ENCODE assay signal across 31 mouse cellular contexts in genomic region chr15:89275497-89275896, GRCm38 (mm10). TPM values are rescaled to one million over a fixed set of nuclear protein-coding genes. Genes with fewer than 3 reads are reported as not detected.
DNase-seq lines count a peak whose midpoint lies in the region; ATAC-seq and TF ChIP-seq lines count a peak whose summit lies in the region.
"Had no signal": no experiment of that assay in that cellular context is flagged by ENCODE, and none has a peak within 500 bp of the region (broad histone marks: within the 10 kb centered on the region; RNA-seq: fewer than 3 reads in every experiment).

No protein-coding gene starts in this region.

- no peak overlapping the region for H3K9ac ChIP-seq in midbrain, postnatal 0 days (replicated peaks; ENCODE audit: low read length, poor library complexity, severe bottlenecking)
- H3K9ac ChIP-seq: forebrain, embryonic 13.5 days; heart, embryonic 12.5 days; heart, embryonic 15.5 days; hindbrain, embryonic 12.5 days; hindbrain, embryonic 15.5 days had no signal

- H3K4me1 ChIP-seq in midbrain, embryonic 10.5 days: peaks cover 5% of the 10 kb centered on the region; the same call in 1 of the 2 replicates
- no peaks in the 10 kb centered on the region for H3K4me1 ChIP-seq in midbrain, postnatal 0 days (ENCODE audit: insufficient read depth, low read length)
- H3K4me1 ChIP-seq: forebrain, embryonic 10.5 days; forebrain, embryonic 13.5 days; heart, embryonic 12.5 days; heart, embryonic 15.5 days; hindbrain, embryonic 12.5 days; hindbrain, embryonic 15.5 days had no signal

- peaks cover 85% of the 10 kb centered on the region for H3K36me3 ChIP-seq in midbrain, embryonic 10.5 days
- peaks cover 73% of the 10 kb centered on the region for H3K36me3 ChIP-seq in midbrain, postnatal 0 days (ENCODE audit: insufficient read depth, low read length)

- no peaks in the 10 kb centered on the region for H3K27me3 ChIP-seq in midbrain, embryonic 10.5 days (ENCODE audit: low read depth, poor library complexity, severe bottlenecking)
- H3K27me3 ChIP-seq in midbrain, postnatal 0 days (ENCODE audit: insufficient read depth, low read length): no peaks in the 10 kb centered on the region
- H3K27me3 ChIP-seq: forebrain, embryonic 13.5 days; heart, embryonic 12.5 days; heart, embryonic 15.5 days; hindbrain, embryonic 12.5 days; hindbrain, embryonic 15.5 days had no signal

- H3K9me3 ChIP-seq in midbrain, embryonic 10.5 days (replicated peaks): no peaks in the 10 kb centered on the region
- H3K9me3 ChIP-seq in midbrain, postnatal 0 days (ENCODE audit: low read length): no peaks in the 10 kb centered on the region
- H3K9me3 ChIP-seq: forebrain, embryonic 10.5 days; forebrain, embryonic 13.5 days; heart, embryonic 12.5 days; heart, embryonic 15.5 days; hindbrain, embryonic 12.5 days; hindbrain, embryonic 15.5 days had no signal

- peak; percentile 17 to 29 for DNase-seq in cerebellum, postnatal 25 days
- DNase-seq in cerebellum, adult 9-11 months: no peak
- no peak for DNase-seq in midbrain, embryonic 10.5 days (ENCODE audit: low spot score)
- DNase-seq in midbrain, postnatal 0 days (ENCODE audit: low spot score): no peak
- peak; percentile 7 for DNase-seq in mesoderm, embryonic 11.5 days (ENCODE audit: low read depth, low spot score)
- DNase-seq in retina, embryonic 14.5 days (ENCODE audit: low spot score): peak; percentile 43
- DNase-seq in frontal cortex, postnatal 25 days (ENCODE audit: low spot score in 2 of 2): no peak
- DNase-seq: adrenal gland, adult 2 months; adrenal gland, postnatal 14 days; cerebellum, adult 11-12 months; gastrocnemius, postnatal 25 days; heart, adult 18-20 months; heart, postnatal 10 days; heart, postnatal 36 days had no signal

- 86% methylated on average over 3 of the region's 3 CpGs for WGBS in midbrain, embryonic 10.5 days
- 74% methylated on average over 3 of the region's 3 CpGs for WGBS in midbrain, postnatal 0 days

- H3K4me3 ChIP-seq in midbrain, embryonic 10.5 days: no peak overlapping the region
- no peak overlapping the region for H3K4me3 ChIP-seq in midbrain, postnatal 0 days (ENCODE audit: low read depth, low read length)
- H3K4me3 ChIP-seq: forebrain, embryonic 10.5 days; forebrain, embryonic 13.5 days; heart, embryonic 12.5 days; heart, embryonic 15.5 days; hindbrain, embryonic 12.5 days; hindbrain, embryonic 15.5 days had no signal

- ATAC-seq in midbrain, postnatal 0 days (ENCODE audit: low FRiP score): no peak
- ATAC-seq: CD4-positive, CD25-positive, alpha-beta regulatory T cell, adult 4 months; forebrain, embryonic 13.5 days; forebrain, embryonic 16.5 days; intestine, postnatal 0 days had no signal

- peak overlapping the region; percentile 70 for H3K27ac ChIP-seq in midbrain, embryonic 10.5 days (replicated peaks)
- no peak overlapping the region for H3K27ac ChIP-seq in midbrain, postnatal 0 days (ENCODE audit: low read depth, low read length)
- H3K27ac ChIP-seq: forebrain, embryonic 10.5 days; forebrain, embryonic 13.5 days; heart, embryonic 15.5 days; hindbrain, embryonic 12.5 days; hindbrain, embryonic 15.5 days had no signal

- TF ChIP-seq CTCF in midbrain, postnatal 0 days (IDR thresholded peaks at IDR 0.05): no peak

- no peak overlapping the region for H3K4me2 ChIP-seq in midbrain, postnatal 0 days (ENCODE audit: low read depth, low read length, poor library complexity, severe bottlenecking)
- H3K4me2 ChIP-seq: forebrain, embryonic 13.5 days; heart, embryonic 12.5 days; heart, embryonic 15.5 days; hindbrain, embryonic 12.5 days; hindbrain, embryonic 15.5 days had no signal

RNA-seq across cellular contexts. Expression of gene Sbf1, which starts 39.6 kb away (rescaled TPM):
- 78.3 and 93.5 TPM in 2 replicates for polyA plus RNA-seq in midbrain, embryonic 10.5 days (2016; fragmentation: Nextera tagmentation; extraction: Ambion mirVana)
- 268 and 287 TPM in 2 replicates for total RNA-seq in midbrain, postnatal 0 days (2014; rRNA removed)
- polyA plus RNA-seq in midbrain, postnatal 0 days (2015; fragmentation: Nextera tagmentation; extraction: Ambion mirVana): 77.3 and 79.3 TPM in 2 replicates

RNA-seq across cellular contexts. Expression of gene Adm2, which starts 47.0 kb away (rescaled TPM):
- 0.20 and 0.21 TPM in 2 replicates for polyA plus RNA-seq in midbrain, embryonic 10.5 days (2016; fragmentation: Nextera tagmentation; extraction: Ambion mirVana)
- not detected in 2 replicates for total RNA-seq in midbrain, postnatal 0 days (2014; rRNA removed)
- not detected in 2 replicates for polyA plus RNA-seq in midbrain, postnatal 0 days (2015; fragmentation: Nextera tagmentation; extraction: Ambion mirVana)
- total RNA-seq: adrenal gland, adult 2 months; adrenal gland, postnatal 14 days; common myeloid progenitor, adult 5-6 weeks; gastrocnemius, adult 8-10 months; gastrocnemius, postnatal 25 days; heart, adult 18-20 months; heart, postnatal 10 days; heart, postnatal 36 days had no signal
- polyA plus RNA-seq: CD4-positive, CD25-positive, alpha-beta regulatory T cell, adult 4 months; embryonic facial prominence, embryonic 11.5 days; forebrain, embryonic 13.5 days; forebrain, embryonic 16.5 days; hindbrain, embryonic 12.5 days; hindbrain, embryonic 15.5 days had no signal

RNA-seq across cellular contexts. Expression of gene Miox, which starts 58.7 kb away (rescaled TPM):
- not detected in 2 replicates for polyA plus RNA-seq in midbrain, embryonic 10.5 days (2016; fragmentation: Nextera tagmentation; extraction: Ambion mirVana)
- total RNA-seq in midbrain, postnatal 0 days (2014; rRNA removed): not detected in 2 replicates
- polyA plus RNA-seq in midbrain, postnatal 0 days (2015; fragmentation: Nextera tagmentation; extraction: Ambion mirVana): not detected in 2 replicates
- total RNA-seq: adrenal gland, adult 2 months; adrenal gland, postnatal 14 days; common myeloid progenitor, adult 5-6 weeks; gastrocnemius, adult 8-10 months; gastrocnemius, postnatal 25 days; heart, adult 18-20 months; heart, postnatal 10 days; heart, postnatal 36 days; MEL had no signal
- polyA plus RNA-seq: C2C12; CD4-positive, CD25-positive, alpha-beta regulatory T cell, adult 4 months; embryonic facial prominence, embryonic 11.5 days; embryonic facial prominence, embryonic 14.5 days; forebrain, embryonic 10.5 days; forebrain, embryonic 13.5 days; forebrain, embryonic 16.5 days; gonadal fat pad, adult 2 months; heart, embryonic 12.5 days; hindbrain, embryonic 12.5 days; hindbrain, embryonic 15.5 days; intestine, embryonic 14.5 days; intestine, postnatal 0 days had no signal

Comparison
In these comparisons a context has a peak if more than half of its experiments do, and no peak if none do; other contexts are left out.
1. DNase-seq: peak in cerebellum, postnatal 25 days (2 of 2), mesoderm, embryonic 11.5 days (single experiment) and retina, embryonic 14.5 days (single experiment); none in cerebellum, adult 9-11 months (single experiment), midbrain, embryonic 10.5 days (single experiment), midbrain, postnatal 0 days (single experiment) and frontal cortex, postnatal 25 days (0 of 2).